Mouse (Mus musculus): Measurements from ENCODE around the gene Ctrc. TPM values are rescaled to one million over a fixed set of nuclear protein-coding genes. Genes with fewer than 3 reads are reported as not detected.

Ctrc gene
- polyA plus RNA-seq, 1 experiment from 2014 or later = not detected

DNA sequence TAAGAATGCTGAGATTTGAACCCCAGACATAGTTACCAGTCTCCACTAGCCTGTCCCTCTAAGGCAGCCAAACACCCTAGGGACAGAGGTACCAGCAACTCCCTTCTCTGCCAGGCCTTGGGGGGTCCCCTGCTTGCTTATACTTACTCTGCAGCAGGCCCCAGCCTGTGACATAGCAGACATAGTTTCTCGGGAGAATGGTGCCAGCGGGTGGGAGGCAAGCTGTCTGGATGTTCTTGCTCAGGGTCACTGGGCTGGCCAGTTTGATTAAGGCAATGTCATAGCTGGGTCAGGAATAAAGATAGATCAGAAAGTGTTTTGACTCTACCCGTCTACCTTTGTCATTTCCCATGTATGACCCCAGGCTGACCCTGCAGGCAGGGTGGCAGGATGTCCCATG is 25.0 kb downstream of the Ctrc start:
- Histone ChIP-seq H3K4me3 (ENCODE audit: low read depth, low read length) (no peak overlapping the region), H3K36me3 (replicated peaks; ENCODE audit: insufficient read depth, low read length) (no peaks in the 10 kb centered on the region), H3K4me2 (ENCODE audit: low read depth, low read length) (no peak overlapping the region), H3K27me3 (ENCODE audit: insufficient read depth, low read length) (no peaks in the 10 kb centered on the region), H3K9ac (replicated peaks) (no peak overlapping the region), H3K4me1 (ENCODE audit: insufficient read depth) (peaks cover 5% of the 10 kb centered on the region; the same call in 1 of the 2 replicates), H3K27ac (ENCODE audit: low read depth) (no peak overlapping the region), H3K9me3 (ENCODE audit: low read length) (no peaks in the 10 kb centered on the region)
- 63% methylated on average over 3 of the region's 3 CpGs for WGBS (ENCODE audit: insufficient replicate concordance)
- ATAC-seq (no peak), DNase-seq (no peak)
- TF ChIP-seq EP300 (IDR thresholded peaks at IDR 0.05; ENCODE audit: low read depth) (no peak), CTCF (IDR thresholded peaks at IDR 0.05; ENCODE audit: low read depth) (no peak)

DNA sequence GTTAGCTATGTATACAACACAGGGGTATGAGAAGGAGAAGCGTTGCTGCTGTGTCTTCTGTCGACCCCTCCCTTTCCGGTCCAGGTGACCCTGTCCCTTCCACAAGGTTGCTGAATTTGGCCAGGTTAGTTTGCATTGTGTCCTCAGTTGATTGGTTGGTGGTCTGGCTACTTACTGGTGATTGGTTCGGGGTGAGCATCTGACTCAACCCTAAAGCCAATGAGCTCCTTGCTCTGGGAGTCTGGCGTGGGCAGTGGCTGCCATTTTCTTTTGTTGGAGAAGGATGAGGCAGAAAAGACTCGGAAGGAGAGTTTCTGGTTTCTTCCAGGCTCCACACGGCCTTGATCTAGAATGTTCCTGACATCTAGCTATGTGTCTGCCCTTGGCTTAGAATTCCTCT is 26.8 kb downstream of the Ctrc start:
- 85% methylated on average over 7 of the region's 7 CpGs for WGBS (ENCODE audit: insufficient replicate concordance)
- H3K36me3 ChIP-seq (replicated peaks; ENCODE audit: insufficient read depth, low read length) = no peaks in the 10 kb centered on the region
- H3K4me3 ChIP-seq (ENCODE audit: low read depth, low read length) = no peak overlapping the region
- no peak overlapping the region for H3K9ac ChIP-seq (replicated peaks)
- DNase-seq = no peak
- H3K4me2 ChIP-seq (ENCODE audit: low read depth, low read length) = no peak overlapping the region
- no peak for TF ChIP-seq EP300 (IDR thresholded peaks at IDR 0.05; ENCODE audit: low read depth)
- TF ChIP-seq CTCF (IDR thresholded peaks at IDR 0.05; ENCODE audit: low read depth) = no peak
- no peak for ATAC-seq
- no peaks in the 10 kb centered on the region for H3K9me3 ChIP-seq (ENCODE audit: low read length)
- H3K4me1 ChIP-seq (ENCODE audit: insufficient read depth) = peaks cover 5% of the 10 kb centered on the region; the same call in 1 of the 2 replicates
- no peaks in the 10 kb centered on the region for H3K27me3 ChIP-seq (ENCODE audit: insufficient read depth, low read length)
- H3K27ac ChIP-seq (ENCODE audit: low read depth) = no peak overlapping the region

DNA sequence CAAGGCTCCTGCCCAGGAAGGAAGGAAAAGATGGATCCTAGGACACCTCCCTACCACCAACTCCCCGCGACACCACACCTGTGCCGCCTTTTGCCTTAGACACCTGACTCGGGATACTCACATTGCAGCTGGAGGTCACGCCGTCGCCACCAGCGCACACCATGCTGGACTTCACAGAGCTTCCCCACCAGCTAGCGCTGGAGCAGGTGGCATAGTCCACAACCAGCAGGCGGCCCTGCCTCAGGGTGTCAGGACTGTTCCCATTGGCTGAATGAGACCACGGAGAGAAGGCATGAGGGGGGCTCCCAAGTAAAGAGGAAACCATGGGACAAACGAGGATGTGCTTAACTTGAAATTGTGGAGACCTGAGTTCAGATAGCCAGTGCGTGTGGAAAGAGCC is 27.3 kb downstream of the Ctrc start:
- Histone ChIP-seq H3K4me3 (ENCODE audit: low read depth, low read length) (no peak overlapping the region), H3K27me3 (ENCODE audit: insufficient read depth, low read length) (no peaks in the 10 kb centered on the region), H3K9me3 (ENCODE audit: low read length) (no peaks in the 10 kb centered on the region), H3K27ac (ENCODE audit: low read depth) (no peak overlapping the region), H3K36me3 (replicated peaks; ENCODE audit: insufficient read depth, low read length) (peaks cover 2% of the 10 kb centered on the region; the same call in 1 of the 2 replicates), H3K4me1 (ENCODE audit: insufficient read depth) (peaks cover 5% of the 10 kb centered on the region; the same call in 1 of the 2 replicates), H3K9ac (replicated peaks) (no peak overlapping the region), H3K4me2 (ENCODE audit: low read depth, low read length) (no peak overlapping the region)
- ATAC-seq = no peak
- WGBS (ENCODE audit: insufficient replicate concordance) = 87% methylated on average over 13 of the region's 13 CpGs
- TF ChIP-seq CTCF (IDR thresholded peaks at IDR 0.05; ENCODE audit: low read depth) (no peak), EP300 (IDR thresholded peaks at IDR 0.05; ENCODE audit: low read depth) (no peak)
- no peak for DNase-seq

DNA sequence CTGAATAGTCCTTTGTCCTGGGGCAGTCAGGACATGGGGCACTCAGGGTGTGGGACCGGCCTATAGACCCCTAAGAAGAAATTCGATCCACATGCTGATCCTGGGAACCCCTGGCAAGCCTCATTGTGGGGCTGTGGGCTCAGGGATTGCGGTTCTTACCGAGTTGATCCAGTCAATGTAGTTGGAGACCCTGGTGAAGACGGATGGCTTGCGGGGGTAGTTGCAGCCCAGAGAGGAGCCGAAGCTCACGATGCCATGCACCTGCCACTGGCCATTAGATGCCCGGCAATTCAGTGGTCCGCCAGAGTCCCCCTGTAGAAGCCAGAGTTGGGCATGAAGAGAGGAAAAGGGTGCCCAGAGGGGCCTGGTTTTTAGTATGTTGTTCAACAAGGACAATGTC is 28.5 kb downstream of the Ctrc start:
- Histone ChIP-seq H3K9ac (replicated peaks) (no peak overlapping the region), H3K27me3 (ENCODE audit: insufficient read depth, low read length) (no peaks in the 10 kb centered on the region), H3K4me1 (ENCODE audit: insufficient read depth) (peaks cover 5% of the 10 kb centered on the region; the same call in 1 of the 2 replicates), H3K4me2 (ENCODE audit: low read depth, low read length) (no peak overlapping the region), H3K9me3 (ENCODE audit: low read length) (no peaks in the 10 kb centered on the region), H3K36me3 (replicated peaks; ENCODE audit: insufficient read depth, low read length) (peaks cover 13% of the 10 kb centered on the region), H3K4me3 (ENCODE audit: low read depth, low read length) (no peak overlapping the region), H3K27ac (ENCODE audit: low read depth) (no peak overlapping the region)
- 80% methylated on average over 10 of the region's 10 CpGs for WGBS (ENCODE audit: insufficient replicate concordance)
- DNase-seq = no peak
- no peak for TF ChIP-seq EP300 (IDR thresholded peaks at IDR 0.05; ENCODE audit: low read depth)
- no peak for TF ChIP-seq CTCF (IDR thresholded peaks at IDR 0.05; ENCODE audit: low read depth)
- no peak for ATAC-seq

DNA sequence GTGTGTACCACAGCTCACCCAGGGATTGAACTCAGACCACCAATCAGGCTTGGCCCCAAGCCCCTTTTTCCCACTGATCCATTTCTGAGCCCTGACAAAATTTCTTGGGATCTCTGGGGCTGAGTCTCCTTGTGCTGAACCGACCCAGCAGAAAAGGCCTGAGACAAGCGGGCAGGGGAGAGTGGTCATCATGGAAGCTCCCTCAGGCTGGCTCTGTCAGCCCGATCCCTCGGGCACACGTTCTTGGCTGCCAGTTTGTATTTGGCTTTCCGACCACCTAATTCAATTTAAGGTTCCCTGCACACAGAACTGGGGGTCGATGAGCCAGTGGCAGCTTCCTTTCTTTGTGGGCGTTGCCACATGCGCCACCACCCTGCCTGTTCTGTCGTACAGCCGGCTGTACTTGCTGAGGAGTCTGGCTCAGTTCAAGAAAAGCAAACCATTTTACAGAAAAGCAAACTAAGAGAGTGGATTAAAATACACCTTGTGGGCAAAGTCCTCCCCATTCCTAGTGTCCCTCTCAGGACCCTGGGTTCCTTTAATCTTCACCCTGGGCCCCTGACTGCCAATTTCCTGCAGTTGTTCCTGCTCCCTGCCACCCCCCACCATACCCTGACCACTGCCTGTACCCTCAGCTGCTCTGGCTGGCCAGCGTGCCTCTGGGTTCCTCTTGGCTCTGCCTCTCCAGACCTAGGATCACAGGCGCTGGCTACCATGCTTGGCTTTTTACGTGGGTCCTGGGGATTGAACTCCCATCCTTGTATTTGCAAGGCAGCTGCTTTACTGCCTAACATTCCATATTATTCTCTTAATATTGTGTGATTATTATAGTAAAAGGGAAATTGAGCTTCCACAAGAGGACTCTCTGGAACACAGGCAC is 29.1 kb downstream of the Ctrc start:
- H3K9ac ChIP-seq (replicated peaks) = no peak overlapping the region
- H3K36me3 ChIP-seq (replicated peaks; ENCODE audit: insufficient read depth, low read length) = peaks cover 20% of the 10 kb centered on the region
- H3K4me3 ChIP-seq (ENCODE audit: low read depth, low read length) = no peak overlapping the region
- H3K27ac ChIP-seq (ENCODE audit: low read depth) = no peak overlapping the region
- WGBS (ENCODE audit: insufficient replicate concordance) = 52% methylated on average over 14 of the region's 14 CpGs
- TF ChIP-seq EP300 (IDR thresholded peaks at IDR 0.05; ENCODE audit: low read depth) = no peak
- no peak for TF ChIP-seq CTCF (IDR thresholded peaks at IDR 0.05; ENCODE audit: low read depth)
- no peaks in the 10 kb centered on the region for H3K4me1 ChIP-seq (ENCODE audit: insufficient read depth)
- DNase-seq (no peak), ATAC-seq (no peak)
- no peaks in the 10 kb centered on the region for H3K27me3 ChIP-seq (ENCODE audit: insufficient read depth, low read length)
- H3K4me2 ChIP-seq (ENCODE audit: low read depth, low read length) = no peak overlapping the region
- H3K9me3 ChIP-seq (ENCODE audit: low read length) = no peaks in the 10 kb centered on the region

DNA sequence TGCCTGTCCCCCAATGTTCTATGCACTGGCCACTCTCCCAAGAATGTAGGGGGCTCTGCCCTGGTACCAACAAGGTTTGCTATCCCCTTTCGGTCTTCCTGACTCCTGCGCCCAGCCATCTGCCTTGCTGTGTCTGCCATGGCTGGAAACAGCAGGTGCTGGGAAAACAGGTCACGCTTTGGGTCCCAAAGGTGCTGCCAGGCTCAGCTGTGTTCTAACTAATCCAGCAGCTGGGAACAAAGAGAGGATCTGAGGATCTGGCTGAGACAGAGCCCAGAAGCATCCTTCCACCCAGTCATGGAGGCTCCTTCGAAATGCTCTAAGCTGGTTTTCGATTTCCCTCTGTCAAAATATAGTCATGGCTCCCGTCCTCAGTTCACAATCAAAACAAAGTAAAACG is 29.9 kb downstream of the Ctrc start:
- TF ChIP-seq EP300 (IDR thresholded peaks at IDR 0.05; ENCODE audit: low read depth) (no peak), CTCF (IDR thresholded peaks at IDR 0.05; ENCODE audit: low read depth) (no peak)
- Histone ChIP-seq H3K27me3 (ENCODE audit: insufficient read depth, low read length) (no peaks in the 10 kb centered on the region), H3K27ac (ENCODE audit: low read depth) (no peak overlapping the region), H3K9ac (replicated peaks) (no peak overlapping the region), H3K4me3 (ENCODE audit: low read depth, low read length) (no peak overlapping the region), H3K4me1 (ENCODE audit: insufficient read depth) (no peaks in the 10 kb centered on the region), H3K36me3 (replicated peaks; ENCODE audit: insufficient read depth, low read length) (peaks cover 27% of the 10 kb centered on the region), H3K9me3 (ENCODE audit: low read length) (no peaks in the 10 kb centered on the region), H3K4me2 (ENCODE audit: low read depth, low read length) (no peak overlapping the region)
- no peak for ATAC-seq
- 91% methylated on average over 7 of the region's 7 CpGs for WGBS (ENCODE audit: insufficient replicate concordance)
- DNase-seq = no peak
